Mouse (Mus musculus): ENCODE measurements around the gene Foxo6. TPM values are rescaled to one million over a fixed set of nuclear protein-coding genes. Genes with fewer than 3 reads are reported as not detected.
A peak's percentile ranks its signal among the peaks of the same experiment; 100 is the strongest.

The Foxo6 gene
- polyA plus RNA-seq, 1 experiment from 2014 or later, result 1.2 TPM

DNA sequence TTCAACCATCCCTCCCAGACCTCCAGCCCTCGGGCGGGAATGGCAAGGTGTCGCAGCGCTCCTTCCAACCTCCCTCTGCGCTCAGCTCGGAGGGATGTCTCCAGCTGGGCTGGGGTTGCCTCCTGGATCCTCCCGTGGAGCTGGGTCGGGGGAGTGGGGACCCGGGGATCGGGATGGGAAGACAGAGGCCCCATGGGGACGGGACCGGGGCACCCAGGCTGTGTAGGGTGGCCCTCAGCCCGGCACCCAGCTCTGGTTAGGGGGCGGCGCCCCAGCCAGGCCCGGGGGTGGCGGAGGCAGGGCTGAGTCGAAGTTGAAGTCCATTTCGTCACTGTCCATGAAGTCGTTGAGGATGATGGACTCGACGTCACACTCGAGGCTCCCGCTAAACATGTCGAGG, 19.5 kb downstream of the Foxo6 start:
- H3K36me3 ChIP-seq (replicated peaks), result no peaks in the 10 kb centered on the region
- H3K27ac ChIP-seq, result no peak overlapping the region
- WGBS, result 15% methylated on average over 25 of the region's 25 CpGs
- peak overlapping the region; percentile 7; the same call in 1 of the 2 replicates for H3K9ac ChIP-seq
- H3K27me3 ChIP-seq (replicated peaks), result peaks cover 41% of the 10 kb centered on the region
- H3K4me2 ChIP-seq, result peak overlapping the region; percentile 45
- H3K9me3 ChIP-seq, result no peaks in the 10 kb centered on the region
- peak overlapping the region; percentile 27 for H3K4me3 ChIP-seq
- ATAC-seq (replicated peaks), result peak; percentile 21; the same call in 1 of the 2 replicates
- H3K4me1 ChIP-seq, result peaks cover 72% of the 10 kb centered on the region

DNA sequence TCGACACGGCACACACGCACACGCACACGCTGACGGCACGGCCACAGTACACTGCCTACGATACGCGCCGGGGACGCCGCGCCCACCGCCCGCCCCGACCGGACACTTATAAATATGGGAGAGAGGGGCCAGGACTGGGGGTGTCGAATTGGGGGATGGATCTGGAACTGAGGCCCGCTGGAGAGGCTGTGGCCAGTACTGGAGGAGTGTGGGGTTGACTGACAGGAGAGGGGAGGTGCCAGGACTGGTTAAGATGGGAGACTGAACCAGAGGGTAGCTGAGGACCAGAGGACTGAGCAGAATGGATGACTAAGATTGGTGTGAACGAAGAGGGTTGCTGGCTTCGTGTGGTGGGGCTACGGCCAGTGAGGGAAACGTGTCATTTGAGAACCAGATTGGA, 20.0 kb downstream of the Foxo6 start:
- Histone ChIP-seq H3K4me3 (no peak overlapping the region), H3K4me1 (peaks cover 72% of the 10 kb centered on the region), H3K9me3 (no peaks in the 10 kb centered on the region), H3K4me2 (no peak overlapping the region), H3K27ac (no peak overlapping the region), H3K27me3 (replicated peaks) (peaks cover 41% of the 10 kb centered on the region), H3K36me3 (replicated peaks) (no peaks in the 10 kb centered on the region), H3K9ac (no peak overlapping the region)
- 33% methylated on average over 24 of the region's 24 CpGs for WGBS
- no peak for ATAC-seq (replicated peaks)

DNA sequence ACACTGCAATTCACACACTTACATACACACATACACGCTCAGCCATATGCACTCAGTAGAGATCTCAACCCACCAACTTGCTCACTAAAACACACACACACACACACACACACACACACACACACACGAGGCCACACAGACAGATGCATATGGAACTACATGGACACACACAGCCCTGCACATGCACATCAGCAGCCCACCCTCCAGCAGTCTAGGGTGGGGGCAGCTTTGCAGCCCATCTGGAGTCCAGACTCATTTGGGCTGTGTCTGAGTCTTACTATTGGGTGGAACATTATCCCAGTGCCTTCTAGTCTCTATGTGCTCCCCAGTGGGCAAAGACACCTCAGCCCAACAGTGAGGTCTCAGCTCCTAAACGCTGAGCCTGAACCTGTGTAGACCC, 23.0 kb downstream of the Foxo6 start:
- peaks cover 66% of the 10 kb centered on the region for H3K4me1 ChIP-seq
- no peak overlapping the region for H3K9ac ChIP-seq
- WGBS, result 70% methylated on average over 3 of the region's 3 CpGs
- H3K4me2 ChIP-seq, result no peak overlapping the region
- no peak for ATAC-seq (replicated peaks)
- H3K9me3 ChIP-seq, result no peaks in the 10 kb centered on the region
- H3K27ac ChIP-seq, result no peak overlapping the region
- H3K4me3 ChIP-seq, result no peak overlapping the region
- H3K36me3 ChIP-seq (replicated peaks), result no peaks in the 10 kb centered on the region
- H3K27me3 ChIP-seq (replicated peaks), result peaks cover 22% of the 10 kb centered on the region

DNA sequence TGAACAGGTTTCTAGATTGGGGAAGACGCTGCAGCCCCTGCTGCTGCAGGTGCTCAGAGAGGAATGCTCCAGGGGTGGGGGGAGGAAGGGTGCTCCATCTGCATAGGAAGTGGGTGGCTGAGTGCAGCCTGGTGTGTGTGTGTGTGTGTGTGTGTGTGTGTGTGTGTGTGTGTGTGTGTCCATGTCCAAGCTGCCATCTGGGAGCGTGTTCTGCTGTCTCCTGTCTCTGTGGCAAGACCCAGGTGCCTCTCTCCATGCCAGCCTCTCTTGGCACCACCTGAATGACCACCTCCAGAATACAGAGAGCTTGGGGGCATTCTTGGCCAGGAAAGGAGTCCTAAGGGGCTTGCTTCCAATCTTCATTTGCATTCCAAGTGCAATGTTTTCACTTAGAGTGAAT, 24.4 kb downstream of the Foxo6 start:
- peaks cover 12% of the 10 kb centered on the region for H3K27me3 ChIP-seq (replicated peaks)
- no peaks in the 10 kb centered on the region for H3K9me3 ChIP-seq
- no peak overlapping the region for H3K9ac ChIP-seq
- WGBS, result 31% methylated on average over 2 of the region's 2 CpGs
- no peak overlapping the region for H3K4me2 ChIP-seq
- 0 out of 2 replicates have a peak, but pooled peaks have one; percentile 12 for ATAC-seq (replicated peaks)
- H3K27ac ChIP-seq, result peak overlapping the region; percentile 54
- peaks cover 56% of the 10 kb centered on the region for H3K4me1 ChIP-seq
- no peak overlapping the region for H3K4me3 ChIP-seq
- no peaks in the 10 kb centered on the region for H3K36me3 ChIP-seq (replicated peaks)

DNA sequence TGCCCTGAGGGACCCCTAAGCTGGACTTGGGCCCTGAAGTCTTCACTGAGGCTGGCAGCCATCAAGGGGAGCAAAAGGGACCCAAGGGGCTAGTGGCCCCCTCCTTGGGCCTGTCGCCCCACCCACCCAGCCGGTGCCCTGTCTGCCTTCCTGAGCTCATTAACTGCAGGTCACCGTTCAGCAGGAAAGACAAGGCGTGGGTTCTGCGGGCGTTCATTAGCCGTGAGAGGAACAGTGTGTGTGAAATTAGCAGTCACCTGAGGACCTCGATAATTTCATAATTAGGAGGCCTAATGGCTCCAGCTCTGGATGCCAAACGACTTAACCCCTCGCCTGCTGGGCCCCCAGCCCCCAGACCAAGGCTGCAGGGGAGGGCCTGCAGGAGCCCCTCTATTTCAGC, 24.9 kb downstream of the Foxo6 start:
- WGBS, result 20% methylated on average over 10 of the region's 10 CpGs
- no peak overlapping the region for H3K4me3 ChIP-seq
- no peak overlapping the region for H3K4me2 ChIP-seq
- H3K9me3 ChIP-seq, result no peaks in the 10 kb centered on the region
- H3K36me3 ChIP-seq (replicated peaks), result no peaks in the 10 kb centered on the region
- no peak overlapping the region for H3K9ac ChIP-seq
- peaks cover 6% of the 10 kb centered on the region for H3K27me3 ChIP-seq (replicated peaks)
- peaks cover 51% of the 10 kb centered on the region for H3K4me1 ChIP-seq
- H3K27ac ChIP-seq, result peak overlapping the region; percentile 54; the same call in 1 of the 2 replicates
- no peak for ATAC-seq (replicated peaks)

DNA sequence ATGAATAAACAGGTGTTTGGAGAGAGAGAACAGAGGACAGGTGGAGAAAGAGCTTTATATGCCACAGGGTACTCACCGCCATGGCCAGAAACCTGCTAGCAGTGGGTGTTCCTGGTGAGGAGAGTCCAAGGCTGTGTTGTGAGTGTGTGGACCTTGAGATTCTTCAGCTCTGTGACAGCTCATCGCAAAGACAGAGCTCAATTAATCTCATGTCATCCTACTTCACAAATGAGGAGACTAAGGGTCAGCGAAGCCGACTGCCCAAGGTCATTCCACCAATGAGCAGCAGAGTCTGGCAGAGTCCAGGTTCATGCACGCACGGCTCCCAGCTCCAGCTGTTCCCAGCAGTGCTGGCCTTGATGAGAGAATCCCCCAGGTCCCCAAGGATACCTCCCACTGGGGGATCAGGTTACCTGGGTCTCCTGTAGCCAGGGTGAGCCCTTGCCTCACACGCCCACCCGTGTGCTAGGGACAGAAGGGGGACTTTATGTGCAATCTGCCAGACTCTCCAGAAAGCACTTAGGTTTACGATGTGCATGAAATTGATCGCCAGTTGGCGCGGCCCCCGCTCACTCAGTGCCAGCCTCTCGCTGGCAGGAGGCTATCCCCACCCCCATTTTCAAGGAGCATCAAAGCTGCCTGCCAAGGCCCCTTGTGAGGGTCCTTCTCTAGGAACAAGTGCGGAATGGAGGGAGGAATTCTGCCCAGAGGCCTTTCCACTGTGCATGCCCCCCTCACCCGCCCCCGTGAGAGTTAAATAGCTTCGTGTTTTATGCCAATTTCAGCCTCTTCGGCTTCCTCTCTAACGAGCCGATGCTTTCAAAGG, 27.6 kb downstream of the Foxo6 start:
- WGBS, result 31% methylated on average over 21 of the region's 21 CpGs
- H3K27me3 ChIP-seq (replicated peaks), result no peaks in the 10 kb centered on the region
- no peaks in the 10 kb centered on the region for H3K9me3 ChIP-seq
- no peaks in the 10 kb centered on the region for H3K36me3 ChIP-seq (replicated peaks)
- peak; percentile 15; the same call in 1 of the 2 replicates for ATAC-seq (replicated peaks)
- H3K4me1 ChIP-seq, result peaks cover 56% of the 10 kb centered on the region
- H3K9ac ChIP-seq, result no peak overlapping the region
- peak overlapping the region; percentile 15; the same call in 1 of the 2 replicates for H3K4me2 ChIP-seq
- no peak overlapping the region for H3K4me3 ChIP-seq
- peak overlapping the region; percentile 40 for H3K27ac ChIP-seq

DNA sequence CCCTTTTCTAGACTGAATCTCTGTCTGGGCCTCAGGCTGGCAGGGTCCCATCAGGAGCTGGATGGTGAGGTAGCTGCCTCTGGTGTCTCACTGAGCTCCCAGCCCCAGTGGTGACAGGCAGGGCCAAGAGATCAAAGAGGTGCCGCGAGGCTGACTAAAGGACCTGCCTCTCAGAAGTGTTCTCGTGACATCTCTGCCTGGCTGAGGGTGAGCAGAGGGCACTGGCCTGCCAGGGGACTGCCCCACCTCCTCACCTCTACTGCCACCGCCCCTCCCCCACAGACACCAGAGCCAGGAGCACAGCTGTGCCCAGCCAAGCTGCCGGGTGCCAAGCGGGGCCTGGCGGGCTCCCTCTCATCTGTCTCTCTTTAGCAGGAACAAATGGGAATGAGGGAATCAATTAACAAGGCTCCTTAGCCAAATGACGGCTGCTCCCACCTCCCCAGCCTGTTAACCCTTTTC, 38.3 kb downstream of the Foxo6 start:
- Histone ChIP-seq H3K4me3 (no peak overlapping the region), H3K4me1 (peaks cover 50% of the 10 kb centered on the region), H3K9me3 (no peaks in the 10 kb centered on the region), H3K27me3 (replicated peaks) (no peaks in the 10 kb centered on the region), H3K9ac (no peak overlapping the region; the same call in 1 of the 2 replicates), H3K27ac (peak overlapping the region; percentile 67), H3K4me2 (peak overlapping the region; percentile 6; the same call in 1 of the 2 replicates), H3K36me3 (replicated peaks) (no peaks in the 10 kb centered on the region)
- 10% methylated on average over 8 of the region's 8 CpGs for WGBS
- ATAC-seq (replicated peaks), result peak; percentile 15

DNA sequence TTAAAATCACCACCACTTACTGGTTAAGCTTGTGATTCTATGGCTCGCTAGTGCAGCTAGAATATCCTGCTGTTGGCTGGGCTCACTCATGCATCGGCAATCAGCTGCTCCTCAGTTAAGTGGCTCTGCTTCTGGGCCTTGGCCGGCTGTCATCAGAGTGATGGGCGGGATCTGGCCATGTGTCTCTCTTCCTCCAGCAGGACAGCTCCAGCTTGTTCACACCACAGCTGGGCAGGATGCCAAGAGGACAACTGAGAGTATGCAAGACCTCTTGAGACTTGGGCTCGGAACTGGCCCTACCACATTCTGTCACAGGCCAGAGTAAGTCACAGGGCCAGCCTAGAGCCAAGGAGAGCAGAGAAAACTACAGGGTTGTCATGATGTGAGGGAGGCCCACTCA, 39.7 kb downstream of the Foxo6 start:
- ATAC-seq (replicated peaks), result no peak
- H3K36me3 ChIP-seq (replicated peaks), result no peaks in the 10 kb centered on the region
- WGBS, result 38% methylated on average over 5 of the region's 5 CpGs
- no peaks in the 10 kb centered on the region for H3K9me3 ChIP-seq
- H3K9ac ChIP-seq, result no peak overlapping the region
- 0 out of 2 replicates have a peak overlapping the region, but pooled peaks have one; percentile 1 for H3K27ac ChIP-seq
- H3K4me2 ChIP-seq, result no peak overlapping the region
- H3K4me1 ChIP-seq, result peaks cover 48% of the 10 kb centered on the region
- no peaks in the 10 kb centered on the region for H3K27me3 ChIP-seq (replicated peaks)
- no peak overlapping the region for H3K4me3 ChIP-seq

DNA sequence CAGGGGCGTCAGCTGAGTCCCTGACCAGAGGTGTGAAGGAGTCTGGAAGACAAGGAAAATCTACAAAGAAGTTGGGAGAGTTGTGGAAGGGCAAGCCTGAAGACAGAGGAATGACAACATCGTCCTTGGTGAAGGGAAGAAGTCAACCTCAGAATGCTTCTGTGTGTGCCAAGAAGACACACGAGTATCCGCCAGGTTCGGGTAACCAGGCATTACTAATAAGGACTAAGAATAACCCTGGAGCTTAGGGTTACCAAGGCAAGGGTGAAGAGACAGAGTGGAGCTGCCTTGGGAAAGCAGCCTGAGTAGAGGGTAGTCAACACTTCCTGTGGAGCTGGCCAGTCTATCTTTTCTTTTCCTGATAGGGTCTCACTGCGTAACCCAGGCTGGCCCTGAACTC, 41.1 kb downstream of the Foxo6 start:
- Histone ChIP-seq H3K27me3 (replicated peaks) (no peaks in the 10 kb centered on the region), H3K4me1 (peaks cover 48% of the 10 kb centered on the region), H3K4me3 (no peak overlapping the region), H3K4me2 (no peak overlapping the region), H3K9me3 (no peaks in the 10 kb centered on the region), H3K27ac (no peak overlapping the region), H3K9ac (no peak overlapping the region), H3K36me3 (replicated peaks) (no peaks in the 10 kb centered on the region)
- 91% methylated on average over 6 of the region's 6 CpGs for WGBS
- no peak for ATAC-seq (replicated peaks)

DNA sequence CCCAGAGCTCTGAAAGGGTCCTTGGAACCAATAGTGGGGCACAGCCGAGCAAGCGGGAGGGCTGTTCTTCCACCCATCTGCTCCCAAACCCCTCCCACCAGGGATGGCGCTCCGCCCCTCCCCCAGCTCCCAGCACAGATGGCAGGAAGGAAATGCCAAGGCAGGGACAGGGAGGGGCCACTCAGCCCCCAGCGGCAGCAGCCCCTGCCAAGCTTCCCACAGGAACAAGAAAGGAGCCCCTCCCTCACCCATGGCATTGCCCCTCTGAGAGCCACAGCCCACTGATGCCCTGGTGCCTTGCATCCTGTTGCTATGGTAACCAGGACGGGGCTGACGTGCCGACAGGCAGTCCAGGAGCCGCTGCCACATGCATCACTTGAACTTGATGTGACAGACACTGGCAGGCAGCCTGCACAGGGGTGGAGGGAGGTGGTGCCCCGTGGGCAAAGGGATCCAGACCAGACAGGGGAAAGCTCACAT, 44.3 kb downstream of the Foxo6 start:
- Histone ChIP-seq H3K9ac (0 out of 2 replicates have a peak overlapping the region, but pooled peaks have one; percentile 5), H3K27me3 (replicated peaks) (no peaks in the 10 kb centered on the region), H3K36me3 (replicated peaks) (no peaks in the 10 kb centered on the region), H3K9me3 (no peaks in the 10 kb centered on the region), H3K4me2 (peak overlapping the region; percentile 40), H3K27ac (peak overlapping the region; percentile 74), H3K4me3 (peak overlapping the region; percentile 12; the same call in 1 of the 2 replicates), H3K4me1 (peaks cover 36% of the 10 kb centered on the region)
- 2% methylated on average over 10 of the region's 10 CpGs for WGBS
- ATAC-seq (replicated peaks), result peak; percentile 92

DNA sequence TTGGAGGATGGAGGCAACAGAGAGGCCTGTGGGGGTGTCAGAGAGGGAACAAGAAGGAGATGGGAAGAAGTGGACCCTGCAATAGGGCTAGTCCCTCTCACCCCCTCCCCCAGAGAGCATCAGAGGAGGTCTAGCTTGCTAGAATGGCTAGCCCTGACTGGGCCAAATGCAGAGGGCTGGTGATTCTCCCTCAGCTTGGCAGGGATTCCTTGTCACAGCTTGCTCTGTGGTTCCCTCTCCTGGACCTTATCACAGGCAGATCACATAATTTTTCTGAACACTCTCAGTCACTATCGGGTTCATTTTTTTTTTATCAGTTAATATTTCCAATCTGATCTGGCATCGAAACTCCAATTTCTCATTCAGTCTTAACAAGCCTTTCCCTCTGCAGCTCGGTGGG, 46.0 kb downstream of the Foxo6 start:
- Histone ChIP-seq H3K4me1 (peaks cover 36% of the 10 kb centered on the region), H3K36me3 (replicated peaks) (no peaks in the 10 kb centered on the region), H3K27me3 (replicated peaks) (no peaks in the 10 kb centered on the region), H3K9ac (no peak overlapping the region), H3K27ac (peak overlapping the region; percentile 74), H3K4me3 (no peak overlapping the region), H3K9me3 (no peaks in the 10 kb centered on the region), H3K4me2 (no peak overlapping the region)
- WGBS, result 51% methylated on average over 3 of the region's 3 CpGs
- ATAC-seq (replicated peaks), result no peak

DNA sequence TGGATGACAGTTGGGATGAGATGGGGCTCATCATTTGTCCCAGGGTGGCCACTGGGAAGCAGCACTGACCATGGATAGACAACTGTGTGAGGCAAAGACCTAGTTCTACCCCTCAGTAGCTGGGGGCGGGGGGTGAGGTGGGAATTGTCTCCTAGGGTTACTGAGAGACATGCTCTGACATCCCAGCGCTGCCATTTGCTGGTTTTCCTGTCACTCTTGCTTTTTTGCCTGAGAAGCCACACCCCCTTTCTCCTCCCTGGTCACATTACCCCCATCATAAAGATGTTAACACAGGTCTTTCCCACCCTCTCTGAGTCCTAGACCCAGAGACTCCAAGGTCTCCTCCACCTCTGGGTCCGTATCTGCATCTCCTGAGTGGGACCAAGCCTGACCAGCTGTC, 47.7 kb downstream of the Foxo6 start:
- ATAC-seq (replicated peaks), result no peak
- H3K9me3 ChIP-seq, result no peaks in the 10 kb centered on the region
- peaks cover 36% of the 10 kb centered on the region for H3K4me1 ChIP-seq

More for the DNA sequence above, 47.7 kb downstream of the Foxo6 start:
- no peaks in the 10 kb centered on the region for H3K36me3 ChIP-seq (replicated peaks)
- H3K27ac ChIP-seq, result no peak overlapping the region
- H3K4me3 ChIP-seq, result no peak overlapping the region
- 66% methylated on average over 3 of the region's 3 CpGs for WGBS
- H3K9ac ChIP-seq, result no peak overlapping the region
- H3K27me3 ChIP-seq (replicated peaks), result no peaks in the 10 kb centered on the region
- H3K4me2 ChIP-seq, result no peak overlapping the region

All from midbrain, embryonic 15.5 days (tissue).